Mouse (Mus musculus) kidney, adult 2 months (tissue): ENCODE measurements around the gene Gm12166. TPM values are rescaled to one million over a fixed set of nuclear protein-coding genes. Genes with fewer than 3 reads are reported as not detected.

Experiments used
- DNase-seq: peaks from one replicate; pipeline ENCODE4 v3.0.0; 2021
- H3K27ac ChIP-seq: fragments of 200-500 bp; 2 replicates; pipeline ENCODE4 v1.5.1; 2012; ENCODE audit warnings: low read depth, low read length, control low read depth, inconsistent platforms; ENCODE audit not compliant: insufficient read depth
- H3K27me3 ChIP-seq: fragments of 200-500 bp; replicated peaks from 2 replicates; pipeline ENCODE4 v1.6.1; 2012; ENCODE audit warnings: mild to moderate bottlenecking, moderate library complexity, low read length, inconsistent platforms; ENCODE audit not compliant: control insufficient read depth, insufficient read depth
- H3K36me3 ChIP-seq: fragments of 200-500 bp; 2 replicates; pipeline ENCODE4 v1.6.1; 2012; ENCODE audit warnings: mild to moderate bottlenecking, moderate library complexity, low read length, inconsistent platforms; ENCODE audit not compliant: control insufficient read depth, insufficient read depth
- H3K4me1 ChIP-seq: fragments of 200-500 bp; 2 replicates; pipeline ENCODE4 v1.6.1; 2011; ENCODE audit warnings: low read length; ENCODE audit not compliant: control insufficient read depth, insufficient read depth
- H3K4me3 ChIP-seq: fragments of 200-500 bp; 2 replicates; pipeline ENCODE4 v1.5.1; 2011; ENCODE audit warnings: mild to moderate bottlenecking, low read depth, low read length, control low read depth; ENCODE audit not compliant: insufficient read depth
- CTCF ChIP-seq: fragments of 200-500 bp; conservative IDR thresholded peaks from 2 replicates; pipeline ENCODE4 v1.5.1; 2011; ENCODE audit warnings: low read depth, mild to moderate bottlenecking, control low read depth, low read length, moderate library complexity, mixed read lengths; ENCODE audit not compliant: insufficient read depth, insufficient read length
- POLR2A ChIP-seq: fragments of 200-500 bp; IDR thresholded peaks from one replicate; pipeline ENCODE4 v1.6.1; 2011; ENCODE audit warnings: low read depth, low read length, control low read depth
- WGBS: fragments of 180-500 bp; shearing (Covaris S2); methylation state at CpG from one replicate; pipeline ENCODE4 v1.1.7; 2018; 5-methylcytosine and 5-hydroxymethylcytosine counted together
- polyA plus RNA-seq: library from polyadenylated mRNA; depleted of rRNA; stranded (reverse); fragments of >200 nt; gene quantifications from 2 replicates; pipeline ENCODE4 v1.2.3, GENCODE M21; 2012

Gm12166 gene
- polyA plus RNA-seq, 1 experiment: 9.6 TPM

GRCm38 (mm10) chr11:46039335-46039734, 12.8 kb downstream of the Gm12166 start:
- WGBS: 14% methylated on average over 11 of the region's 11 CpGs

GRCm38 (mm10) chr11:46038901-46039300, 13.2 kb downstream of the Gm12166 start:
- Histone ChIP-seq H3K27ac (peak overlapping the region; percentile 8; the same call in 1 of the 2 replicates), H3K27me3 (no peaks in the 10 kb centered on the region), H3K4me1 (no peaks in the 10 kb centered on the region), H3K4me3 (peak overlapping the region; percentile 7; the same call in 1 of the 2 replicates), H3K36me3 (no peaks in the 10 kb centered on the region)
- WGBS: 44% methylated on average over 15 of the region's 15 CpGs
- no peak for TF ChIP-seq CTCF
- TF ChIP-seq POLR2A: no peak
- no peak for DNase-seq

More at GRCm38 (mm10) chr11:46039335-46039734, 12.8 kb downstream of the Gm12166 start:
- DNase-seq: peak; percentile 64
- no peaks in the 10 kb centered on the region for H3K4me1 ChIP-seq
- H3K36me3 ChIP-seq: no peaks in the 10 kb centered on the region
- peak overlapping the region; percentile 7 for H3K4me3 ChIP-seq
- peak overlapping the region; percentile 8; the same call in 1 of the 2 replicates for H3K27ac ChIP-seq
- TF ChIP-seq CTCF: no peak
- TF ChIP-seq POLR2A: no peak
- H3K27me3 ChIP-seq: no peaks in the 10 kb centered on the region

GRCm38 (mm10) chr11:46036374-46036773, 15.7 kb downstream of the Gm12166 start:
- no peaks in the 10 kb centered on the region for H3K4me1 ChIP-seq
- no peaks in the 10 kb centered on the region for H3K27me3 ChIP-seq
- TF ChIP-seq POLR2A: no peak
- TF ChIP-seq CTCF: no peak
- no peaks in the 10 kb centered on the region for H3K36me3 ChIP-seq
- H3K4me3 ChIP-seq: no peak overlapping the region
- no peak for DNase-seq
- 97% methylated on average over 10 of the region's 10 CpGs for WGBS
- H3K27ac ChIP-seq: no peak overlapping the region

GRCm38 (mm10) chr11:46032956-46033355, 19.2 kb downstream of the Gm12166 start:
- Histone ChIP-seq H3K4me3 (no peak overlapping the region), H3K36me3 (no peaks in the 10 kb centered on the region), H3K27me3 (no peaks in the 10 kb centered on the region), H3K4me1 (no peaks in the 10 kb centered on the region), H3K27ac (no peak overlapping the region)
- no peak for DNase-seq
- WGBS: 83% methylated on average over 7 of the region's 7 CpGs
- TF ChIP-seq CTCF (no peak), POLR2A (no peak)

- H3K27ac ChIP-seq: no peak overlapping the region
- WGBS: 42% methylated on average over 3 of the region's 3 CpGs
- DNase-seq: no peak
- H3K4me3 ChIP-seq: no peak overlapping the region
- no peaks in the 10 kb centered on the region for H3K27me3 ChIP-seq
- H3K36me3 ChIP-seq: no peaks in the 10 kb centered on the region
- no peak for TF ChIP-seq POLR2A
- no peak for TF ChIP-seq CTCF
- H3K4me1 ChIP-seq: no peaks in the 10 kb centered on the region
Observed at GRCm38 (mm10) chr11:46031470-46031869, 20.7 kb downstream of the Gm12166 start.

GRCm38 (mm10) chr11:46030026-46030425, 22.1 kb downstream of the Gm12166 start:
- no peak overlapping the region for H3K27ac ChIP-seq
- H3K4me3 ChIP-seq: no peak overlapping the region
- DNase-seq: no peak
- WGBS: 84% methylated on average over 2 of the region's 2 CpGs
- H3K36me3 ChIP-seq: no peaks in the 10 kb centered on the region
- TF ChIP-seq POLR2A (no peak), CTCF (no peak)
- H3K4me1 ChIP-seq: no peaks in the 10 kb centered on the region
- H3K27me3 ChIP-seq: no peaks in the 10 kb centered on the region

GRCm38 (mm10) chr11:46029485-46029884, 22.6 kb downstream of the Gm12166 start:
- DNase-seq: peak; percentile 13
- 50% methylated on average over 2 of the region's 2 CpGs for WGBS
- no peaks in the 10 kb centered on the region for H3K36me3 ChIP-seq
- no peak for TF ChIP-seq POLR2A
- TF ChIP-seq CTCF: no peak
- H3K4me3 ChIP-seq: no peak overlapping the region
- H3K27me3 ChIP-seq: no peaks in the 10 kb centered on the region
- H3K27ac ChIP-seq: no peak overlapping the region
- H3K4me1 ChIP-seq: no peaks in the 10 kb centered on the region
